Mouse (Mus musculus) CD4-positive, CD25-positive, alpha-beta regulatory T cell, adult 4 months (primary cell): Measurements from ENCODE around the gene Pfdn5. TPM values are rescaled to one million over a fixed set of nuclear protein-coding genes. Genes with fewer than 3 reads are reported as not detected.

Experiments used
- ATAC-seq: one replicate; pipeline ENCODE4 v1.8.0; 2017
- polyA plus RNA-seq, 2 experiments: library from polyadenylated mRNA; unstranded; fragments of 100-300 nt; shearing (Covaris generic); gene quantifications; one replicate each; pipeline ENCODE4 v1.2.1; 2017

The Pfdn5 gene
- polyA plus RNA-seq, 2 experiments from 2014 or later, result 1,296 to 1,302 TPM

DNA sequence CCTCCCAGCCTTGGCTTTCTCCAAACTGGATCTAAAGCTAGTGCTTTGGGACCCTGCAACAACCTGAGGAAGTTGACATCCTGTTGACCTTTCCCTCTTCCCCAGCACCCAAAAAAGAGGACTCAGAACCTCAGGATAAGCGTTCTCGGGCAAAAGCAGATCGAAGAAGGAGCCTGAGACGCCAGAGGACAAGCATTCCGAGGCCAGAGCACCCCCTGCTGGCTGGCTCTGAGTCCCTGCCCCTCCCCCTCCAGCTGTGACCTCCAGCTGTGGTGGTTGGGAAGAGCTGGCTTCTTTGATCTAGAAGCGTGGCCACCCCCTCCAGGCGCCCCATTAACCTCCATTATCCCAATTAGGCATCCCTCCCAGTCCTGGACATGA lies 51.2 kb downstream of the Pfdn5 start:
- ATAC-seq, result peak; percentile 74

DNA sequence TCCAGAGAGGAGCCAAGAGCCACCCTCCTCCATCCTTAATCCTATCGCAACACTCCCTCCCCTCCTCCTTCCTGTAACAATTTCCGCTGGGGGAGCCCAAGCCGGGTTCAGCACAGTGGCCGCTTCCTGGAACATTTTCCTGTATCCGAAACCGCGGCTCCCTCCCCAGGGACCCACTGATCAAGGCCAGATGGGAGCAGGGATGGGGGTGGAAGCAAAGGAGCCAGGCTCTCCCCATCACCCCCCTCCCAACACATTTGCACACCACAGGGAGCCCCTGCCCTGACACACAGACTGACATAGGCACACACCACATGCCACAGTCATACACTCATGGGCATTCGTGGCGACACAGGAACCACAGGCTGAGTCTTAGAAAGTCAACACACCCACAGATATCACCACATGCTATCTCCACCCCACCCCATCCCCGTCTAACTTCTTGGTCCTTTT lies 51.9 kb downstream of the Pfdn5 start:
- no peak for ATAC-seq

Other genes with a start within 250 kb of the Pfdn5 start
- 1 to 10 TPM; 1.1 to 2.3 TPM for gene Tns2, start 225.7 kb upstream of the Pfdn5 start, polyA plus RNA-seq
- gene Spryd3, start 189.9 kb upstream of the Pfdn5 start, polyA plus RNA-seq, result 10 to 100 TPM; 28.8 to 65.3 TPM
- under 1 TPM in 1 of 2 experiments, not detected in 1; 0.60 TPM for gene Igfbp6, start 181.8 kb upstream of the Pfdn5 start, polyA plus RNA-seq
- gene Soat2, start 175.6 kb upstream of the Pfdn5 start, polyA plus RNA-seq, result 1 to 10 TPM in 1 of 2 experiments, under 1 TPM in 1; 0.69 to 1.0 TPM
- 10 to 100 TPM; 27.6 to 28.2 TPM for gene Zfp740, start 122.9 kb upstream of the Pfdn5 start, polyA plus RNA-seq
- 10 to 100 TPM; 10.7 to 16.9 TPM for gene Csad, start 121.4 kb upstream of the Pfdn5 start, polyA plus RNA-seq
- gene Itgb7, start 94.2 kb upstream of the Pfdn5 start, polyA plus RNA-seq, result 100 to 1,000 TPM; 336 to 432 TPM
- 10 to 100 TPM; 17.7 to 18.3 TPM for gene Rarg, start 68.6 kb upstream of the Pfdn5 start, polyA plus RNA-seq
- gene Gm9918, start 55.6 kb upstream of the Pfdn5 start, polyA plus RNA-seq, result not detected
- gene Mfsd5, start 46.7 kb upstream of the Pfdn5 start, polyA plus RNA-seq, result 10 to 100 TPM; 28.3 to 31.4 TPM
- gene Espl1, start 29.9 kb upstream of the Pfdn5 start, polyA plus RNA-seq, result 1 to 10 TPM; 1.5 to 6.7 TPM
- gene Myg1, start 5.6 kb downstream of the Pfdn5 start, polyA plus RNA-seq, result 100 to 1,000 TPM; 119 to 124 TPM
- 10 to 100 TPM; 41.7 to 63.7 TPM for gene Aaas, start 24.7 kb downstream of the Pfdn5 start, polyA plus RNA-seq
- gene Sp7, start 41.1 kb downstream of the Pfdn5 start, polyA plus RNA-seq, result not detected
- gene Sp1, start 80.0 kb downstream of the Pfdn5 start, polyA plus RNA-seq, result 10 to 100 TPM; 19.0 to 22.2 TPM
- gene Amhr2, start 119.3 kb downstream of the Pfdn5 start, polyA plus RNA-seq, result under 1 TPM; 0.63 to 0.71 TPM
- gene Prr13, start 132.9 kb downstream of the Pfdn5 start, polyA plus RNA-seq, result 1,000 to 10,000 TPM; 1,029 to 1,286 TPM
- 100 to 1,000 TPM; 198 to 220 TPM for gene Pcbp2, start 144.4 kb downstream of the Pfdn5 start, polyA plus RNA-seq
- gene Gm10337, start 177.6 kb downstream of the Pfdn5 start, polyA plus RNA-seq, result not detected
- 1 to 10 TPM; 6.8 to 8.1 TPM for gene Map3k12, start 190.9 kb downstream of the Pfdn5 start, polyA plus RNA-seq
- gene Tarbp2, start 192.1 kb downstream of the Pfdn5 start, polyA plus RNA-seq, result 10 to 100 TPM; 24.9 to 41.9 TPM
- 1 to 10 TPM; 4.6 to 5.5 TPM for gene Npff, start 198.8 kb downstream of the Pfdn5 start, polyA plus RNA-seq